Mouse (Mus musculus): ENCODE results near the gene Cyp2d9.
"Not testable (repeated sequence)": the region's sequence is repeated elsewhere in the genome, so short reads cannot be mapped to it uniquely, and the experiment has no call there.

Gene Cyp2d9

DNA sequence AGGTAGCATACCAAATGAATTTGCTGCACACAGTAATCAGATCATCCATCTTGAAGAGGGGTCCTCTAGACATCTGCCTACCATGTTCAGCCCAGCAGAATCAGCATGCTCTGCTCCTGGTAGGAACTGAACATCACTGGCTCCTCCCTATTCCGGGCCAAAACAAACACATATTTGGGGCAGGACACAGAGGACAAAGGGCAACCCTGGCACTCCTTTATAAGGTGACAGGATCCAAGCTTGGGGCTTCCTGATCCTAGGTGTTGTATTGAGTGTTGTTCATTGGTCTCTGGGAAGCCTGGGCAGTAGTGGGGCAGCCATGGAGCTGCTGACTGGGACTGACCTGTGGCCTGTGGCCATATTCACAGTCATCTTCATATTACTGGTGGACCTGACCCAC is 18.9 kb downstream of the Cyp2d9 start:
- peak; percentile 32 to 34 for DNase-seq

GRCm38 (mm10) chr15:82453501-82453900 is 20.3 kb downstream of the Cyp2d9 start:
- not testable (repeated sequence) for DNase-seq

GRCm38 (mm10) chr15:82456086-82456790 is 23.0 kb downstream of the Cyp2d9 start:
- DNase-seq, result not testable (repeated sequence)

DNA sequence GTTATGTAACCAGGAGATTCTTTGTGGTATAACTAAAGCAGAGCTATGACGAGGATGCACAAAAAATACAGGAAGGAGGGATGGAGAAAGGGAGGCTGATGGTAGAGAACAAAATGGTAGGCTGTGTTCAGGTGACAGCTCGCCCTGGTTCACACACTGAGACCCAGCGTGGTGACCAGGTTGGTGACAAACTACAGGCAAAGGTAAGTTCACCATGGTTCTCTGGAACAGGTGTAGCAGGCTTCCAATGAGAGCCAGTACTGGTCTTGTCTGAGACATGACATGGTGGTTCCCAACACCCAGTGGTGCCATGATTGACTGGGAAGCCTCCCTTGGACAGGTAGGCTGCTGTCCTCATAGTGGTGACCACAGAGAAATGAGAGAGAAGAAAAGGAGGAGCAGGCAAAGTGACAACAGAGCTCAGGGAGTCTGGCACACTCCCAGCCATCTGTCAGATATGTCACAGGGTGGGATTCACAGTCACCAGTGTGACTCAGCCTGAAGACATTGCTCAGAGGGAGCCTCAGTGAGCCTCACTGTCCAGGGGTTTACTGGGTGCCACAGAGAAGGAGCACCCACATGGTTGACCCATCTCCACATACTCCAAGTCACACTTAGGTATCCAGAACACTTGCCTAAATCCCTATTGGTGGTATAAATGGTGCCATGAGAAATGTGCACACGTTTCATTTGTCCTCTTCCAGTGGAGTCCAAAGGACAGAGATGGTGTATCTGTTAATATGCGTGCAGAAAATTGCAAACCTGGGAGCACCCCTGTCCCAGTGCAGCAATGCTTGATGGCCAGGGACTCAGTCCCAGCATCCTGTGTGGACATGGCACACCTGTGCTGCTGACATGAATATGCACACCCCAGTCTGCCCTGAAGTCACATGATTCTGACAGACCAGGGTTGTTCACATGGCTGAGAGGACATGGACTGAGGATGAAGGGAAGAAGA is 24.1 kb downstream of the Cyp2d9 start:
- no peak for DNase-seq

GRCm38 (mm10) chr15:82459266-82459665 is 26.0 kb downstream of the Cyp2d9 start:
- peak; percentile 13 to 44 for DNase-seq

DNA sequence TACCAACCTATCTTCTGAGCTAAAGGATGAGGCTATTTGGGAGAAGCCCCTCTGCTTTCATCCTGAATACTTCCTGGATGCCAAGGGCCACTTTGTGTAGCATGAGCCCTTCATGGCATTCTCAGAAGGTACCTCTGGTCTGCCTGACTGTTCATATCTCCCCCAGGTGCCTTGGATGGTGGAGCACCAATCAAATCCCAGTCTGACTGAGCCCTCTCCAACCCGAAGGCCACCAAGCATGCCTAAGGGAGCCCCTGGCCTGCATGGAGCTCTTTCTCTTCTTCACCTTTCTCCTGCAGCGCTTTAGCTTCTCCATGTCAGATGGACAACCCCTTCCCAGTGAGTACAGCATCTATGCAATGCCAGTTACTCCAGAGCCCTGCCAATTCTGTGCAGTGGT is 31.5 kb downstream of the Cyp2d9 start:
- no peak for DNase-seq

GRCm38 (mm10) chr15:82494273-82494672 is 61.0 kb downstream of the Cyp2d9 start:
- DNase-seq, result not testable (repeated sequence)
